Mouse (Mus musculus): ENCODE results near the gene Gpr152. TPM values are rescaled to one million over a fixed set of nuclear protein-coding genes. Genes with fewer than 3 reads are reported as not detected.
"Not testable (repeated sequence)": the region's sequence is repeated elsewhere in the genome, so short reads cannot be mapped to it uniquely, and the experiment has no call there.

The Gpr152 gene
- polyA plus RNA-seq, 1 experiment = not detected

DNA sequence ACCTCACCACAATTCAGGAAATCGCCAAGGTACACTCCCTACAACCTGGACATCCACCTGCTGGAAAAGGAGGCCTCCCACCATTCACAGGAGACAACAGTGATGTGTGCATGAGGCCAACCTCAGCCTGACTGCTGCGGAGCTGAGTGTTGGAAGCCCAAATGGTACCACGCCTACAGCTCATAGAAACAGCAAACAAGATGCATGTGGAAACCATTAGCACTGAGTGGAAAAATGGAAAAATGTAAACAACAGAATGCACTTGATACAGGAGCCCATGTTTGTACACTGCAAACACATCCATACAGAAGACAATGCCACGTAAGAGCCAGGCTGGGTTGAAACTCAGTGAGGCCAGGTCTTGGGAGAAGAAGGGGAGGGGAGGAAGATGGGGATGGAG lies 15.2 kb upstream of the Gpr152 start:
- TF ChIP-seq POLR2A (IDR thresholded peaks at IDR 0.05; ENCODE audit: insufficient read depth, low read depth, low read length) (no peak), CTCF (IDR thresholded peaks at IDR 0.05; ENCODE audit: insufficient read depth, low read depth, low read length) (no peak)
- Histone ChIP-seq H3K4me1 (ENCODE audit: control insufficient read depth, insufficient read depth, low read length) (peaks cover 15% of the 10 kb centered on the region), H3K4me3 (ENCODE audit: insufficient read depth, low read depth, low read length) (no peak overlapping the region), H3K27ac (ENCODE audit: insufficient read depth, low read depth, low read length) (no peak overlapping the region)
- WGBS = 80% methylated on average over 4 of the region's 4 CpGs

DNA sequence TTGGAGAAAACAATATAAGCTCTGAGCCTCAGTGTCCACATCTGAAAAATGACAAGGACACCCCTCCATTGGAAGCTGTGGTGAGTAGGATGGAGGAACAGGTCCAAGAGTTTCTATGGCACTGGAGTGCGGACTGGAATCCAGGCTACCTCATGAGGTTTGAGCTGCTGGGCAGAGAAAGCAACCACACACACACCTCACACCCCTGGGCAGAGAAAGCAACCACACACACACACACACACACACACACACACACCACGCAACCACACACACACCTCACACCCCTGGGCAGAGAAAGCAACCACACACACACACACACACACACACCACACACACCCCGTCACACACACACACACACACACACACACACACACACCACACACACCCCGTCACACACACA lies 14.3 kb upstream of the Gpr152 start:
- H3K4me3 ChIP-seq (ENCODE audit: insufficient read depth, low read depth, low read length) = peak overlapping the region; percentile 42
- WGBS = 2% methylated on average over 4 of the region's 4 CpGs
- peak overlapping the region; percentile 68 for H3K27ac ChIP-seq (ENCODE audit: insufficient read depth, low read depth, low read length)
- peaks cover 15% of the 10 kb centered on the region for H3K4me1 ChIP-seq (ENCODE audit: control insufficient read depth, insufficient read depth, low read length)

- under 1% methylated on average over 64 of the region's 64 CpGs for WGBS
- TF ChIP-seq POLR2A (IDR thresholded peaks at IDR 0.05; ENCODE audit: insufficient read depth, low read depth, low read length) (peak; percentile 70; the same call in 1 of the 2 replicates), CTCF (IDR thresholded peaks at IDR 0.05; ENCODE audit: insufficient read depth, low read depth, low read length) (peak; percentile 6; the same call in 1 of the 2 replicates)
- peak within 1 kb of the TSS; percentile 68 for H3K27ac ChIP-seq (ENCODE audit: insufficient read depth, low read depth, low read length)
- H3K4me1 ChIP-seq (ENCODE audit: control insufficient read depth, insufficient read depth, low read length) = peaks cover 12% of the 10 kb centered on the region
- peak within 1 kb of the TSS; percentile 77 for H3K4me3 ChIP-seq (ENCODE audit: insufficient read depth, low read depth, low read length)
These were observed 13.6 kb upstream of the Gpr152 start, which contains the start of gene Aip for GRCm38 (mm10) chr19:4125741-4126696. TSS of gene Aip (minus strand) at chr19:4125858.

DNA sequence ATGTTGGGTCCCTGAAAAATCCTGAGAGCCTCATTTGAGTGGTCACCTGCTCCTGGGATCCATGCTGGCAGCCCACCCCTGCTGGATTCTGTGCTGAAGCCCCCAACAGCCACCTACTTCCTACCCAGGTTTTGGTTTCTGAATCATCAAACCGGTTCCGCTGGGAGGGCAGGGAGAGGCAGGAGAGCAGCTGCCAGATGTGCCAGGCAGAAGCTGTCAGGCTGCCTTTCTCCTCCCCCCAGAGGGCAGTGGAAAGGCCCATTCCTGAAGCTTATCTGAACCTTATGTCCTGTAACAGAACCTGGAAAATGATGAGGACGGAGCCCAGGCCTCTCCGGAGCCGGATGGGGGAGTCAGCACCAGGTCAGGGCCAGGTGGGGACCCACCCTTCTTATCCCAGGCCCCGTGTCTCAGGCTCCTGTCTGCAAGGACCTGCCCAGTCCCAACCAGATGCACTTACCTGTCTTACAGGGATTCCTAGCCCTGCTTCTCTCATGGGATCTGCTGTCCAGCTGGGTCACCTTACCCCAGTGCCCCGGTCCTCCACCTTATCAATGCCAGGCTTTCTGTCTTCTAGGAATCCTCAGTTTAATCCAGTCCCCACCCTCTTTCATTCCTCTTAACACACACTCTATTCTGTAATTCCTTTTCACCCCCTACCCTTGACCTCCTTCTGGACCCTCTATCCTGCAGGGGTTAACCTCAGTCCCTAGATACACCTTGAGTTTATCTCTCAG lies 12.7 kb upstream of the Gpr152 start:
- TF ChIP-seq POLR2A (IDR thresholded peaks at IDR 0.05; ENCODE audit: insufficient read depth, low read depth, low read length) (no peak), CTCF (IDR thresholded peaks at IDR 0.05; ENCODE audit: insufficient read depth, low read depth, low read length) (no peak)
- H3K4me1 ChIP-seq (ENCODE audit: control insufficient read depth, insufficient read depth, low read length) = peaks cover 12% of the 10 kb centered on the region
- WGBS = 58% methylated on average over 7 of the region's 7 CpGs
- no peak overlapping the region for H3K27ac ChIP-seq (ENCODE audit: insufficient read depth, low read depth, low read length)
- H3K4me3 ChIP-seq (ENCODE audit: insufficient read depth, low read depth, low read length) = peak overlapping the region; percentile 77

DNA sequence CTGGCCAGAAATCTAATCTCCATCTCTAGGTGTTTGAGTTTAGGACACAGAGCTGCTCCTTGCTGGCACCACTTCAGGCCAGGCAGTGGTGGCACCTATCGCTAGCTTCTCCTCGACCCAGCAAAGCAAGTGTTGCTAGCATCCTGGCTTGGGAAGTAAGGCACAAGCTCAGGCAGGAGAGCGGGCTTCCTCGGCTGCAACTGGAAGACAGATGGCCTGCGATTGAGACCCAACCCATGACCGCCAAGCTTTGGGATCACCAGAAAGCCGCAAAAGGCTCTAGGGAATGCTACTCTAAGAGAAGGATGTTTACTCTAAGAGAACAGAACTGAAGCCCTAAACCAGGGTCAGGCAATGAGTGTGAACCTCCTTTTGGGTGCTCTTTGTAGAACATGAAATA lies 10.1 kb upstream of the Gpr152 start:
- TF ChIP-seq CTCF (IDR thresholded peaks at IDR 0.05; ENCODE audit: insufficient read depth, low read depth, low read length) (no peak), POLR2A (IDR thresholded peaks at IDR 0.05; ENCODE audit: insufficient read depth, low read depth, low read length) (no peak)
- Histone ChIP-seq H3K27ac (ENCODE audit: insufficient read depth, low read depth, low read length) (no peak overlapping the region), H3K4me3 (ENCODE audit: insufficient read depth, low read depth, low read length) (no peak overlapping the region), H3K4me1 (ENCODE audit: control insufficient read depth, insufficient read depth, low read length) (peaks cover 12% of the 10 kb centered on the region)
- 91% methylated on average over 7 of the region's 7 CpGs for WGBS

- H3K4me1 ChIP-seq (ENCODE audit: control insufficient read depth, insufficient read depth, low read length) = peaks cover 12% of the 10 kb centered on the region
- WGBS = 93% methylated on average over 4 of the region's 4 CpGs
- H3K4me3 ChIP-seq (ENCODE audit: insufficient read depth, low read depth, low read length) = no peak overlapping the region
- TF ChIP-seq CTCF (IDR thresholded peaks at IDR 0.05; ENCODE audit: insufficient read depth, low read depth, low read length) (no peak), POLR2A (IDR thresholded peaks at IDR 0.05; ENCODE audit: insufficient read depth, low read depth, low read length) (no peak)
- no peak overlapping the region for H3K27ac ChIP-seq (ENCODE audit: insufficient read depth, low read depth, low read length)
These were observed 9.5 kb upstream of the Gpr152 start for GRCm38 (mm10) chr19:4130106-4130505.

- TF ChIP-seq POLR2A (IDR thresholded peaks at IDR 0.05; ENCODE audit: insufficient read depth, low read depth, low read length) = no peak
- no peak for TF ChIP-seq CTCF (IDR thresholded peaks at IDR 0.05; ENCODE audit: insufficient read depth, low read depth, low read length)
- H3K4me1 ChIP-seq (ENCODE audit: control insufficient read depth, insufficient read depth, low read length) = peaks cover 12% of the 10 kb centered on the region
- no peak overlapping the region for H3K27ac ChIP-seq (ENCODE audit: insufficient read depth, low read depth, low read length)
- H3K4me3 ChIP-seq (ENCODE audit: insufficient read depth, low read depth, low read length) = no peak overlapping the region
- 86% methylated on average over 5 of the region's 5 CpGs for WGBS
These were observed 8.5 kb upstream of the Gpr152 start for GRCm38 (mm10) chr19:4131075-4131474.

- no peak overlapping the region for H3K27ac ChIP-seq (ENCODE audit: insufficient read depth, low read depth, low read length)
- TF ChIP-seq POLR2A (IDR thresholded peaks at IDR 0.05; ENCODE audit: insufficient read depth, low read depth, low read length) (no peak), CTCF (IDR thresholded peaks at IDR 0.05; ENCODE audit: insufficient read depth, low read depth, low read length) (no peak)
- H3K4me3 ChIP-seq (ENCODE audit: insufficient read depth, low read depth, low read length) = no peak overlapping the region
- WGBS = 69% methylated on average over 2 of the region's 2 CpGs
- H3K4me1 ChIP-seq (ENCODE audit: control insufficient read depth, insufficient read depth, low read length) = peaks cover 10% of the 10 kb centered on the region
These were observed 7.8 kb upstream of the Gpr152 start for GRCm38 (mm10) chr19:4131768-4132167.

GRCm38 (mm10) chr19:4134354-4134753 lies 5.2 kb upstream of the Gpr152 start:
- WGBS = 84% methylated on average over 4 of the region's 4 CpGs
- Histone ChIP-seq H3K27ac (ENCODE audit: insufficient read depth, low read depth, low read length) (no peak overlapping the region), H3K4me1 (ENCODE audit: control insufficient read depth, insufficient read depth, low read length) (peaks cover 2% of the 10 kb centered on the region; the same call in 1 of the 2 replicates), H3K4me3 (ENCODE audit: insufficient read depth, low read depth, low read length) (no peak overlapping the region)
- TF ChIP-seq POLR2A (IDR thresholded peaks at IDR 0.05; ENCODE audit: insufficient read depth, low read depth, low read length) (no peak), CTCF (IDR thresholded peaks at IDR 0.05; ENCODE audit: insufficient read depth, low read depth, low read length) (no peak)

DNA sequence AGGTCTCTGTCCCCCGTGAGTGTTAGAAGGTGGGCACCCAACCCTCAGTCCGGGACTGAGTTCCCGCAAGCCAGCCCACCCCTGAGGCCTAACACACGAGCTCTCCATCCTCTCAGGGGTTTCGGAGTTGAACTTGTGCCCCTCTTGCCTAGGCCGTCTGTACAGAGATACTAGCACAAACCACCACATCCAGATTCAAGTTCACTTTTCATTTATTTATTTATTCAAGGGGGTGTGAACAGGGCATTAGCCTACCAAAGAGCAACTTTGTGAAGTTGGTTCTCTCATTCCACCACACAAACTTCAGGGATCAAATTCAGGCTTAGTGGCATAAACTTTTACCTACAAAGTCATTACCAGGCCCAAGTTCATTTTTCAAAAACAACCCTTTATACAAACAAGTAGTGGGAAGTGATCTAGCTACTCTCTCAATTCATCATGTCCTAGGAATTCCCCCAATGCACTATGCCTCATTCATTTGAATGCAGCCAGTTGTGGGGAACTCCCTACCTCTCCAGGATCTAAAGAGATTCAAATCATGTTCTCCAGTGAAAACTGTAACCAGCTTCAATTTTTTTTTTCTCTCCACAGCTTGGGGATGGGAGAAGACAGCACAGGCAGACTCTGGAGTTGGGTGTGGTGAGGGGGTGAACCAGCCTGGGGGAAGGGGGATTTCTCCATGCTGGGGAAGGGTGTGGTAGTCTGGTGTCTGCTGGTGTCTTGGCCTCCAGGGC lies 4.2 kb upstream of the Gpr152 start:
- WGBS = 88% methylated on average over 6 of the region's 6 CpGs
- not testable (repeated sequence) for H3K4me3 ChIP-seq (ENCODE audit: insufficient read depth, low read depth, low read length); H3K4me1 ChIP-seq (ENCODE audit: control insufficient read depth, insufficient read depth, low read length); H3K27ac ChIP-seq (ENCODE audit: insufficient read depth, low read depth, low read length)

DNA sequence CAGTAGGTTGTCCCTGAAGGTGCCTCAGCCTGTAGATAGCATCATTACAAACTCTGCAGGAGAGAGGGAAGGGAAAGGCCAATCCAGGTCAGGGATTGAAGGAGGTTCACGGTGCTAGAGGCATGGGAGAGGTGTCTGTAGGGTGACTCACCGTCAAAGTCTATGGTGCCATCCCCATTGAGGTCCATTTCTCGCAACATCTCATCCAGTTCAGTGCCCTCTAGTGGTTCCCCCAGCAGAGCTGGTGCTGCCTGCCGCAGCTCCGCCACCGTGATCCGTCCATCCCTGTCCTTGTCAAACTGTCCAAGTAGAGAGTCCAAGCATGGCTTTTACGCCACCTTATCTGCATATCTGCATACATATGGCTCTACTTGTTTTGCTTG lies 3.6 kb upstream of the Gpr152 start:
- 26% methylated on average over 8 of the region's 8 CpGs for WGBS
- not testable (repeated sequence) for H3K4me1 ChIP-seq (ENCODE audit: control insufficient read depth, insufficient read depth, low read length); H3K4me3 ChIP-seq (ENCODE audit: insufficient read depth, low read depth, low read length); H3K27ac ChIP-seq (ENCODE audit: insufficient read depth, low read depth, low read length)

All from olfactory bulb, adult 2 months (tissue).